Mouse (Mus musculus) right cerebral cortex, postnatal 36 days (tissue): Measurements from ENCODE around the gene Atxn7l3b.
"Not testable (repeated sequence)": the region's sequence is repeated elsewhere in the genome, so short reads cannot be mapped to it uniquely, and the experiment has no call there.

Experiments
- DNase-seq, 2 experiments: peaks; one replicate each; pipeline ENCODE4 v3.0.0; 2022; ENCODE audit warnings: low spot score in 2 of 2, mixed read lengths in 1 of 2

Gene Atxn7l3b

GRCm38 (mm10) chr10:112928452-112929221, at the start of gene Atxn7l3b:
Gene Atxn7l3b (minus strand): TSS chr10:112929001.
- DNase-seq = peak; percentile 90 to 91

GRCm38 (mm10) chr10:112977586-112977985, 48.8 kb upstream of the Atxn7l3b start:
- DNase-seq = no peak

DNA sequence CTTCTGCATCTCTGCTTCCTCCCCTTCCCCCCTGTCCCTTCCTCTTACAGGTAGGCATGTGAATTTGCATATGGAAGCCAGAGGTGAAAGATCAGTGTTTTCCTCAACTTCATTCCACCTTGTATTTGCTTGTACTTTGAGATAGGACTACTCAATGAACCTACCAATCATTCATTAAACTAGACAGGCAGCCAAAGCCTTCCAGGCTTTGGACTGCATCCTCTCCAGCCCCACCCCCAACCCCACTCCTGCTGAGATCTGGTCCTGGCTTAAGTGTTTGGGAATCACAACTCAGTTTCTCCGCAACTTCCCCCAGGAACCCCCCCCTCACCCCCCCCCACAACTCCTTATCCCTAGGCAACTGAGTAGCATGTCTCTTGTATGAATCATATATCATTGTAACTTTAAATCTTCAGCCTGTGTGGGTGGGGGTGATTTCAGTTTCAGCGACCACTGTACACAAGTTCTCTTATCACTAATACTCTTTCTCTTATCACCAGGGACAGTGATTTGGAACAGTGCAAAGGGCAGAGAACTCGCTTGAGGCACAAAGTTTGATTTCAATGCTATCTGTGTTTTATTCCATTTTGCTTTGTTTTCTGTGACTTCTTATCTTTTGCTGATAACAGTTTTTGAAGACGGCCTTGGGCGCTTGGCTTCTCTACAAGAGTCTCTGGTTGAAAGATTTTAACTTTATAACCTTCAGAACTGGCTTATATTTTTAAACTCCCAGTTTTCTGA, 44.7 kb upstream of the Atxn7l3b start:
- no peak for DNase-seq

DNA sequence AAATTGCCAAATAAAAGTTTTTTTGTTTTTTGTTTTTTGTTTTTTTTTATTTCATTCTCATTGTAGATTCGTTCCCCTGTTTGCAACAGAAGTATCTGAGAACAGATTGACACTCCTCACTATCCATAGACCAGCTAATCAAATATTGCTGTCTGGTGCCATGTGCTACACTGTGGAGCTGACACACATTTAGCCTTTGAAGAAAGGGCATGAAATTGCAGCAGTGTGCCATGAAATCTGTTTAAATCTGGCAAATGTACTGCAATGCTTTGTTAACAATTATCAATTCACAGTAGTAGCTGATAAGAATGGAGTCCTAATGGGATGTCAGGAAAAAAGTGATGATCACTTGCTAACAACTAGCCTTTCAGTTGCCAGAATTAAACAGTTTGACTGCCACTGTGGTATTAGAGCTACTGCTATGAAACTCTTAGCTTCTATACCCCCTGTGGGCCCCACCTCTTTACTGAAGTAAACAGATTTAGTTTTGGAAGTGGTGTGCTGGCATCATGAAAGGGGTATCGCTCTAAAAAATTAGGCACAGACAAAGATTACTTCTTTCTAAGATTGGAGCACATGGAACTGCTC, 41.3 kb upstream of the Atxn7l3b start:
- DNase-seq = no peak

- DNase-seq = no peak
Observed at GRCm38 (mm10) chr10:112967578-112967977, 38.8 kb upstream of the Atxn7l3b start.

DNA sequence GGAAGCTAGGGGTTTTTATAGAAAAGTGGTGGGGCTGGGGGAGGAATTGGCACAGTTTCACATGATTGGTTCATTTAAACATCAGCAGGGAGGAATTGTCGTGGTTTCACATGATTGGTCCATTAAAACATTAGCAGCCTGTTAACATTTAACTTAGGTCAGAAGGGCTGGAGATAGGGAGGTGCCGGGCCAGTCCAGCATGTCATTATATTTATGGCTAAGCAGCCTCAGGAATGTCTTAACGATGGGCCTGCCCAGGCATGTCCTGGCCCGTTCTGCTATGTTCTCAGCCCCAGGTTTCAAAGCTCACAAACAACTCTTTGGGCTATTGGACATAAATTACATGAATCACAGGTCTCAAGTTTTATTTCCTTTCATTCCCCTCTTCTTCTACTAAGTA, 33.4 kb upstream of the Atxn7l3b start:
- not testable (repeated sequence) for DNase-seq

DNA sequence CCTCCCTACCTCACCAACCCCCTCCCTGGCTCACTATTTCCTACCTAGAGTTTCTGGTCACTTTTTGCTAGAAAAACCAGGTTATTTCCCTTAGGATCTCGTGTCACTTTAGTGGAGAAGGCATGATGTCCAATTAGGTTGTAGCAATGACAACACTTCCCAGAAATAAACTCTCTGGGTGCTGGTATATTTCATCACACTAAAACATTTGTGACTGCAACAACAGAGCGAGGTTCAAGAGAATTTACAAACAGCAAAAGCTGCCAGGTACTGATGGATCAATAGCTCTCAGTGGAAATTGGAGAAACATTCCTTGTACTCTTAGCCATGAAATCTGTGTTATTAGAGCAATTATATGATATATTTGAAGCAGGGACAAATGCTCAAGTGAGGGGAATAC, 25.3 kb upstream of the Atxn7l3b start:
- DNase-seq = no peak

DNA sequence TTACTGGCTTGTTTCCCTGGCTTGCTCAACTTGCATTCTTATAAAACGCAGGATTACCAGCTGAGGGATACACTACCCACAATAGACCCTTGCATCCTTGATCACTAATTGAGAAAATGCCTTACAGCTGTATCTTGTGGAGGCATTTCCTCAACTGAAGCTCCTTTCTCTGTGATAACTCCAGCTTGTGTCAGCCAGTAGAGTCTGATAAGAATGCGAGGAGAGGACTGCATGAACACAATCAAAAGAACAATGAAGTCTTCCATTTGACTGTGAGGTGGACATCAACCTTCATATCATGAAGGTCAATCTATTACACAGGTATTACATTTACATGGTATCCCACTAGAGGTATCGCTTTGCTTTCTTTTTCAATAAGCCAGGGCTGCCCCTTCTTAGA, 19.7 kb upstream of the Atxn7l3b start:
- no peak for DNase-seq

DNA sequence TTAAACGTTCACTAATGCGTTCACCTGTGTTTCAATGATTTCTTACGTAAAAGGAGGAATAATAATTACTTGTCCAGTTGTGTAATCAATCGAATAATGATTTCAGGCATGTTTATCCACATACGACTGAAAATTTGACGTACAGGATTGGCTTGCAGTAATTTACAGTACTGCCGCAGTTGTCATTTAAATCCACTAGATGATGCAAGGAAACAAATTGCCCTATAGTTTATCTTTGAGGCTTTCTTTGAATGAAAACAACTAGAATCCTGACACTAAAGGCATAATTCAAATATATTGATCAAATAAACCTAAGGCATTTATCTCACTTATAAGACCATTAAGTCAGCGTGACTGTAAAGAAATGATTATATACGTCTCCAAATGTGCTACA, 418 bp upstream of the Atxn7l3b start:
- no peak for DNase-seq

DNA sequence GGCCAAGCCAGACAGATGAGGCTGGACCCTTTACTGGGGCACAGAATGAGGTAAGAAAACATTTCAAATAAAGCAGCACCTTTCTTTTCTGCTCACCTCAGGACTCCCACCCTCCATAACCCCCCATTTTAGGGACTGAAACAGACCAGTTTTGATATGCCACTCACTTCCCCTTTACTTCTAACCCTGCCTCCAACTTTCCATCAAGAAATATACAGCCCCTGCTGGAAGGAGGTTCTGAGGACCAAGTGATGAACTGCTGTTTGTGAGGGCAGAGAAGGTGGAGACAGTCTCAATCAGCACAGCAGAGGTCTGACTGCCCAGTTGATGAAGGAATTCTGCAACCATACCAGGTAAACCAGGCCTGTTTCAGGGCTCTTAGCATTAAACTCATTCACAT, 1.8 kb downstream of the Atxn7l3b start:
- no peak for DNase-seq

DNA sequence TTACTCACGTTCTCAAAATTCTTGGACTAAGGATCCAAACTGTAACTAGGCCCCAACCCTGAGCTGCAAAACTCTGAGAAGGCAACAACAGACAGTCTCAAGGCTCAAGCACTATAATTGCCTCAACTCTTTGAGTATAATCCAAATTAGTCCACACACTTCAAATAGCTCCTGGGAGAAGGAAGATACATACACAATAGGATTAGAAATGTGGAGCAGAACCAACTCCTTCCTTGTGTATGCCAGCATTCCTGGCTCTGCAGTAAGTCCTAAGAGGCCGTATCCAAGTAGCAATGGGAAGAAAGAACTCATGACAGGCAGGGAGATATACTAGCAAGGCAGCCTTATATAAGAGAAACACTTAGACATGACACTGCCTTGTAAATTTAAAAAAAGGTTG, 2.5 kb downstream of the Atxn7l3b start:
- no peak for DNase-seq

DNA sequence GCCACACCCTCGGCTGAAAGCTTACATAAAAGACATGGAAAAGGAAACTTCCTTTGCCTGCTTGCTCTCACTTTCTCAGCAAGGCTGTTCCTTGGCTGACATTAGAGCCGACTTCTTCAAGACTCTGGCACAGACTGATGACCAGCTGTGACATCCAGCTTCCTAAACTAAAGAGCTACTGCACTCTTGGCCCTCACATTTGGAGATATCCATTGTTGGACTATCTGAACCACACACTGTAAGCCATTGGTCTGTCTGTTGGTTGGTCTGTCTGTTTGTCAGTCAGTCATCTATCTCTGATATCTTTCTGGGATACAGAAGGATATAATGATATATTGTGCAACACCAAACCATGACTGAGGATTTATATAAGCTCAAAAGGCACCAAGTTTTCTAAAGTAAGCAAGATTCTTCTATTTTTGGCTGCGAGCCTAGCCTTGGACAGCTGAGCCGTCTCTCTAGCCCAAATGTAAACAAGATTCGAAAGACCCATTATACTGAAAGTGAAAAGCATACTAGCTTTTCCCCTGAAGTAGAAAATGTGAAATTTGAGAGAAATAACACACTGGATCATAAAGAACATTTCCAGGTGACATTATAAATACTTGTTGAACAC, 12.1 kb downstream of the Atxn7l3b start:
- no peak for DNase-seq

GRCm38 (mm10) chr10:112900243-112900642, 28.6 kb downstream of the Atxn7l3b start:
- no peak for DNase-seq

DNA sequence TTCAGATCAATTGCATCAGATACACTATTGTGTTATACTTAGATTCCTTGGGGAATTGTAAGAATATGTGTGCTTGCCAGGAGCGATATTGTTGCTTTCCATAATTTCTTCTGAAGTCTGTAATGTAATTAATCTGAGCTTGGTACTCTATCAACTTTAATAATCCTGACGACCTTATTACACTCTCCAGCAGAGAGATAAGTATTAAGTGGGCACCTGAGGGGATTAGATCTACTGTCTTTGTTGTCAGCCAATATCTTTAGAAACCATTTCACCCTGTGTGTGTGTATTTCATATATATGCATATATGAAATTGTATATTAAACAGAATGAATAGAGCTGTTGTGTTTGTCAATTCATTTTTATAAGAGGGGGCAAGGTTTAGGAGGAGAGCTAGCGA, 29.0 kb downstream of the Atxn7l3b start:
- DNase-seq = no peak

DNA sequence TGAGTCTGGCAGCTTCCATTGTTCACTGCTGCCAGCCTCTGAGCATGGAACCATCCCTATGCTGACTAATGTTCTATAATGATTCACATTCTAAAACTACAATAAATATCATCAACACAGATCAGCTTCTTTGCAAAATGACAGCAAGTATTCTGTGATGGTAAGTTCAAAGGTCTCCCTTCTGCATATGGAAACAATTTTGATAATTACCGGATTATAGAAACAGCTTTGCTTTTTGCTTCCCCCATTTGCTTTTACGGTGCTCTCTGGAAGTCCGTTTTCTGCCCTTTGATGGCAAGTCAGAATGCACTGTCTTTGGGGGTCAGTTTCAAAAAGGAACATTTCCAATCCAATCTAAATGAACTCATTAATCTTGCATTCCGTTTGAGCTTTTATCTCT, 32.2 kb downstream of the Atxn7l3b start:
- DNase-seq = no peak

- no peak for DNase-seq
Observed at GRCm38 (mm10) chr10:112893622-112894252, 35.1 kb downstream of the Atxn7l3b start.

- DNase-seq = no peak
Observed at GRCm38 (mm10) chr10:112884064-112884463, 44.7 kb downstream of the Atxn7l3b start.

DNA sequence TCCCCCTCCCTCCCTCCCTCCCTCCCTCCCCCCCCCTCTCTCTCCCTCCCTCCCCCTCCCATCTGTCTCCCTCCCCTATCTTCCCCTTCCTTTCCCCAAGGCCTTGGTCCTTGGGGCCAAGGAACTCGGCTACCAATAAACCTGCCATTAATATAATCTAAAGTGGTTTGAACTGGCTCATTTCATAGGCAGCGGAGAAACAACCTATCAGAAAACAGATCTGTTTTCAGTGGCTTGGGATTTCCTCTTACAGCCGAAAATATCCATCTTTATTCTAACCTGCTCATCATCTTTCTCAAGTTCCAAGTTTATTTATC, 45.2 kb downstream of the Atxn7l3b start:
- no peak for DNase-seq

GRCm38 (mm10) chr10:112882789-112883687, 45.8 kb downstream of the Atxn7l3b start:
- no peak for DNase-seq

DNA sequence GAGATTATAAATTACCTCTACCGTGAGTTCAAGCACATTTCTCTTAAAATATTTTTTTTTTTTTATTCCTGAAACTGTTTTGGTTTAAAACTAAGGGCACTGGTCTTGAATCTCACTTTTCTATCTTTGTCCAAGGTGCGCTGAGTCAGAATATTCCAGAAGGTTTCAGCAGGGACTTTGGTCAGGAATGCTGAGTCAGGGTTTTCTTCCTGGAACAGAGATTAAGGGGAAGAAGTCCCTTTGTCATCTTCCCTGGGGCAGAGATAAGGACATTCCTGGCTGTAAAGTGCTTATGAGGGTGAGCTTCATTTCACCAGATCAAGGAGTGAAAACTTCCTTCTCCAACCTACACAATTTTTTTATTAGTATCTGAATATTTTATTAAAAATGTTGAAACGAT, 46.7 kb downstream of the Atxn7l3b start:
- no peak for DNase-seq
